Mouse (Mus musculus) liver, embryonic 12.5 days (tissue): ENCODE data around the gene Polr1d. TPM values are rescaled to one million over a fixed set of nuclear protein-coding genes. Genes with fewer than 3 reads are reported as not detected.
A peak's percentile ranks its signal among the peaks of the same experiment; 100 is the strongest.

ENCODE experiments used
- ATAC-seq: fragments of 200-750 bp; cut with Nextera tagmentation; 2 replicates; pipeline ENCODE4 v1.8.0; 2017; ENCODE audit warnings: moderate number of reproducible peaks, mild to moderate bottlenecking, moderate library complexity
- H3K27ac ChIP-seq: fragments of 300-500 bp; sonication (generic); 2 replicates; pipeline ENCODE4 v1.5.1; 2016; ENCODE audit warnings: mild to moderate bottlenecking
- H3K27me3 ChIP-seq: fragments of 300-500 bp; sonication (generic); replicated peaks from 2 replicates; pipeline ENCODE4 v1.6.1; 2016; ENCODE audit warnings: mild to moderate bottlenecking, moderate library complexity
- H3K36me3 ChIP-seq: fragments of 300-500 bp; sonication (generic); 2 replicates; pipeline ENCODE4 v1.6.1; 2016; ENCODE audit warnings: mild to moderate bottlenecking, moderate library complexity
- H3K4me1 ChIP-seq: fragments of 300-500 bp; sonication (generic); 2 replicates; pipeline ENCODE4 v1.6.1; 2016
- H3K4me2 ChIP-seq: fragments of 300-500 bp; sonication (generic); 2 replicates; pipeline ENCODE4 v1.6.1; 2016; ENCODE audit warnings: mild to moderate bottlenecking, moderate library complexity
- H3K4me3 ChIP-seq: fragments of 300-500 bp; sonication (generic); 2 replicates; pipeline ENCODE4 v1.5.1; 2016; ENCODE audit warnings: mild to moderate bottlenecking, moderate library complexity
- H3K9ac ChIP-seq: fragments of 300-500 bp; sonication (generic); 2 replicates; pipeline ENCODE4 v1.6.1; 2016; ENCODE audit warnings: mild to moderate bottlenecking, moderate library complexity
- H3K9me3 ChIP-seq: fragments of 300-500 bp; sonication (generic); replicated peaks from 2 replicates; pipeline ENCODE4 v1.6.1; 2016; ENCODE audit warnings: mild to moderate bottlenecking, moderate library complexity
- WGBS: fragments of 180-500 bp; shearing (Covaris S2); methylation state at CpG from one replicate; pipeline ENCODE4 v1.1.7; 2016; ENCODE audit not compliant: insufficient replicate concordance; 5-methylcytosine and 5-hydroxymethylcytosine counted together
- polyA plus RNA-seq: library from polyadenylated mRNA; unstranded; fragments of >200 nt; fragmentation: Nextera tagmentation; extraction: Ambion mirVana; gene quantifications from 2 replicates; pipeline ENCODE4 v1.2.1, GENCODE M21; 2016

Gene Polr1d
- polyA plus RNA-seq = 116 TPM in 2 replicates

DNA sequence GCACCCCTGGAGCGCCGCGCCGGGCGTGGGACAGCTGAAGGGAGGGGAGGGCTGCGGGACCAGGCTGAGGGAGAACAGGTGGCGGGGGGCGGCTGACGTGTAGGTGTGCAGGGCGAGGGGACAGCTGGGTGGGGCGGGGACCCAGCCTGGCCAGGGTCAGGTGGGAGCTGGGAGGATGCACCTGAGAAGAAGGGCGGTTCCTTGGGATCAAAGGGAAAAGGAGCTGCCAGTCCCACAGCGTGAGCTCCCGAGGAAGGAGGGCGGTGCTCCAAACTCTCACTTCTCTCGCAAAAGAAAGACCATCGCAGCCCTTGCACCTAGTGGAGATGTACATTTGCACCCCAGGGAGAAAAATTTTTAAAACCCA is at the start of gene Polr1d:
Gene Polr1d (plus strand): TSS at position 252 of the 367 bp plus-strand sequence.
- Histone ChIP-seq H3K9me3 (no peaks in the 10 kb centered on the region), H3K4me3 (peak within 1 kb of the TSS; percentile 93), H3K36me3 (peaks cover 30% of the 10 kb centered on the region), H3K27me3 (no peaks in the 10 kb centered on the region), H3K4me1 (peaks cover 54% of the 10 kb centered on the region), H3K9ac (peak within 1 kb of the TSS; percentile 82), H3K4me2 (peak within 1 kb of the TSS; percentile 99), H3K27ac (peak within 1 kb of the TSS; percentile 93)
- peak; percentile 41 for ATAC-seq
- WGBS = under 1% methylated on average over 16 of the region's 17 CpGs

- H3K4me3 ChIP-seq = no peak overlapping the region
- H3K36me3 ChIP-seq = peaks cover 63% of the 10 kb centered on the region
- no peaks in the 10 kb centered on the region for H3K27me3 ChIP-seq
- no peaks in the 10 kb centered on the region for H3K9me3 ChIP-seq
- no peak overlapping the region for H3K4me2 ChIP-seq
- H3K9ac ChIP-seq = no peak overlapping the region
- no peak for ATAC-seq
- H3K4me1 ChIP-seq = no peaks in the 10 kb centered on the region
- H3K27ac ChIP-seq = no peak overlapping the region
- 84% methylated on average over 14 of the region's 14 CpGs for WGBS
Measured at GRCm38 (mm10) chr5:147031281-147031680, 45.6 kb upstream of the Polr1d start.

- Histone ChIP-seq H3K4me2 (no peak overlapping the region), H3K27me3 (no peaks in the 10 kb centered on the region), H3K36me3 (peaks cover 44% of the 10 kb centered on the region), H3K9ac (no peak overlapping the region), H3K9me3 (no peaks in the 10 kb centered on the region), H3K27ac (no peak overlapping the region), H3K4me1 (peaks cover 11% of the 10 kb centered on the region), H3K4me3 (no peak overlapping the region)
- no peak for ATAC-seq
- WGBS = 87% methylated on average over 13 of the region's 13 CpGs
Measured at GRCm38 (mm10) chr5:147033155-147033554, 43.7 kb upstream of the Polr1d start.

DNA sequence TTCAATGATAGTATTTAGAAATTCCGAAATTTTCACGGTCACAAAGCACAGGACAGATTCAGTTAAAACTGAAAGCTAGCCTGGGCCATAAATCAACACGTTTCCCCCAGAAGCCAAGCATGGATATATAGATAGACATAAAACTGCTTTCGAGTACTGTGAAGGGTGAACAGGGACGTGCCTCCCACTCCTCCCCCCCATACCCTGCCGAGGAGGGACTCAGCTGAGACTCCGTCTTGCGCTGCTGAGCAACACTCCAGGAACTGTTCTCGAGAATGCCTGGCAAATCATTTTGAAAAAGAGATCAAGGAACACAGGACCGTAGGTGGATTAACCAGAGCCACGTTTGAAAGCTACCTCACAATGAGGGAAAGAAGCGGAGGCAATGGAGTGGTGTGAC is 42.6 kb upstream of the Polr1d start:
- 79% methylated on average over 12 of the region's 12 CpGs for WGBS
- ATAC-seq = no peak
- peaks cover 33% of the 10 kb centered on the region for H3K36me3 ChIP-seq

GRCm38 (mm10) chr5:147035301-147035700 is 41.5 kb upstream of the Polr1d start:
- Histone ChIP-seq H3K4me3 (no peak overlapping the region), H3K36me3 (peaks cover 38% of the 10 kb centered on the region), H3K4me2 (no peak overlapping the region), H3K9me3 (no peaks in the 10 kb centered on the region), H3K9ac (no peak overlapping the region), H3K4me1 (peaks cover 13% of the 10 kb centered on the region), H3K27me3 (no peaks in the 10 kb centered on the region), H3K27ac (no peak overlapping the region)
- WGBS = 80% methylated on average over 6 of the region's 6 CpGs
- ATAC-seq = no peak

More for the DNA sequence above, 42.6 kb upstream of the Polr1d start:
- H3K9ac ChIP-seq = no peak overlapping the region
- H3K9me3 ChIP-seq = no peaks in the 10 kb centered on the region
- no peak overlapping the region for H3K27ac ChIP-seq
- H3K27me3 ChIP-seq = no peaks in the 10 kb centered on the region
- H3K4me2 ChIP-seq = no peak overlapping the region
- peaks cover 13% of the 10 kb centered on the region for H3K4me1 ChIP-seq
- no peak overlapping the region for H3K4me3 ChIP-seq

- H3K4me3 ChIP-seq = no peak overlapping the region
- H3K36me3 ChIP-seq = peaks cover 37% of the 10 kb centered on the region
- H3K27me3 ChIP-seq = no peaks in the 10 kb centered on the region
- peaks cover 13% of the 10 kb centered on the region for H3K4me1 ChIP-seq
- 61% methylated on average over 10 of the region's 10 CpGs for WGBS
- no peak overlapping the region for H3K4me2 ChIP-seq
- H3K9me3 ChIP-seq = no peaks in the 10 kb centered on the region
- H3K9ac ChIP-seq = no peak overlapping the region
- no peak for ATAC-seq
- no peak overlapping the region for H3K27ac ChIP-seq
Measured at GRCm38 (mm10) chr5:147036028-147036427, 40.8 kb upstream of the Polr1d start.

GRCm38 (mm10) chr5:147036661-147037060 is 40.2 kb upstream of the Polr1d start:
- ATAC-seq = no peak

GRCm38 (mm10) chr5:147037601-147038000 is 39.2 kb upstream of the Polr1d start:
- WGBS = 63% methylated on average over 3 of the region's 3 CpGs
- H3K4me2 ChIP-seq = peak overlapping the region; percentile 10; the same call in 1 of the 2 replicates
- peaks cover 13% of the 10 kb centered on the region for H3K4me1 ChIP-seq
- H3K36me3 ChIP-seq = peaks cover 33% of the 10 kb centered on the region
- ATAC-seq = no peak
- no peak overlapping the region for H3K9ac ChIP-seq
- H3K9me3 ChIP-seq = no peaks in the 10 kb centered on the region
- H3K27ac ChIP-seq = no peak overlapping the region
- H3K27me3 ChIP-seq = no peaks in the 10 kb centered on the region
- H3K4me3 ChIP-seq = no peak overlapping the region

More at GRCm38 (mm10) chr5:147036661-147037060, 40.2 kb upstream of the Polr1d start:
- Histone ChIP-seq H3K4me2 (no peak overlapping the region), H3K4me1 (peaks cover 13% of the 10 kb centered on the region), H3K9me3 (no peaks in the 10 kb centered on the region), H3K36me3 (peaks cover 37% of the 10 kb centered on the region), H3K9ac (no peak overlapping the region), H3K27me3 (no peaks in the 10 kb centered on the region), H3K27ac (no peak overlapping the region), H3K4me3 (no peak overlapping the region)
- 76% methylated on average over 5 of the region's 5 CpGs for WGBS

DNA sequence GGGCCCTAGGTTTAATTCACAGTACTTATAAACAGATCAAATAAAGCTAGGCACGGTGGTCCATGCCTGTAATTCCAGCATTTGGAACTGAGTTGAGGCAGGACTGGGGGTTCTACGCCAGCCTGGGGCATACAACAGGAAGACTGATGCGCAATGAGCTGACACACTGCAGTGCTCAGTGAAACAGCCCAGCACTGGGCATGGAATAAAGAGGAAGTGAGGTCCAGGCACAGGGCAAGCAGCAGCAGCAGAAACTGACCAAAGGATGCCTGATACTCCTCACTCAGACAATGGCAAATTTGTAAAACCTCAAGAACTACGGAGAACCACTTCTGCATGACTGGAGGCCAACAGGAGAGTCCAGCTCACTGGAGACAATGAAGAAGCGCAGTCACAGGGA is 37.5 kb upstream of the Polr1d start:
- no peaks in the 10 kb centered on the region for H3K9me3 ChIP-seq
- H3K27me3 ChIP-seq = no peaks in the 10 kb centered on the region
- H3K4me3 ChIP-seq = no peak overlapping the region
- H3K4me2 ChIP-seq = no peak overlapping the region
- no peak for ATAC-seq
- 63% methylated on average over 5 of the region's 5 CpGs for WGBS
- no peak overlapping the region for H3K27ac ChIP-seq
- peaks cover 26% of the 10 kb centered on the region for H3K36me3 ChIP-seq
- H3K4me1 ChIP-seq = peaks cover 13% of the 10 kb centered on the region
- no peak overlapping the region for H3K9ac ChIP-seq

DNA sequence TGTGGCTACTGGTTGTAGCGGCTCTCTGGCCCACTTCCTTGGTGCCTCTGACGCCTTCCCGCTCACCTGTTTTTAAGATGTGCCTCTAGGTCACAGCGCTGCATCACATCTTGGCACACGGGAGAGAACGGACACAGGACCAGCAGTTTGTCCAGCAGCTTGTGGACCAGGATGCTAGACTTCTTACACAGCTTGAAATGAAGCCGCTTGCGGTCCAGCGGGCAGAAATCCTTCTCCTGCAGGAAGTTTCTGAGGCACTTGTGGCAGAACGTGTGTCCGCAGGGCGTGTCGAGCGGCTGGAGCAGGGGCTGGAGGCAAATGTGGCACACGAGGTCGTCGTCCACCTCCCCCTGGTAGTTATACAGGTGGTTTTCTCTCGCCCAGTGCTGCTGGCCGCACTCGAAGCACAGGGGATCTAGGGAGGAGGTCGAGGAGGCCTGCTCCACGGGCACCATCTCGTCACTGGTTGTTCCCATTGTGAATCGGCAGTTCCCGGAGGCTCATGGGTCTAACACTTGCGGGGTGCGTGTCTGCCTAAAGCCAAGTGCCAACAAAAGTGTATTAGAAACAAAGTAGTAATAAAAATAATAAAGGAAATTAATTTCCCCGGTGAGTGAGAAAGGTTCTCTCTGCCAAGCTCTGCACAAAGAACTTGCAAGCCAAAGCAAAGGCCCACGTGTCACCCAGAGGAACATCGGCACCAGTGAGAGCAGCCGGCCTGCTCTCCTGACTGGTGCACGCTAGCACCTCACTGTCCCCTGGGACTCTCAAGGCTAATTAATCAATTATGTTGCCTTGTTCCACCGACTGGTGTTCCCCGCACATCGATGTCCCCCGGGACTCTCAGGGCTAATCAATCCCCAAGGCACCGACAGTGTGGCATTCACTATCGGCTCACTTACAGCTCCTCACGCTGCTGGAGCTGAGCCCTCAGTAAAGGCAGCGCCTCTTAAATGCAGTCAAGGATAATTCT is 34.6 kb upstream of the Polr1d start:
- Histone ChIP-seq H3K9me3 (no peaks in the 10 kb centered on the region), H3K9ac (no peak overlapping the region), H3K27me3 (no peaks in the 10 kb centered on the region), H3K4me2 (no peak overlapping the region), H3K4me3 (no peak overlapping the region), H3K36me3 (peaks cover 26% of the 10 kb centered on the region), H3K4me1 (peaks cover 10% of the 10 kb centered on the region), H3K27ac (no peak overlapping the region)
- 84% methylated on average over 40 of the region's 40 CpGs for WGBS
- no peak for ATAC-seq

DNA sequence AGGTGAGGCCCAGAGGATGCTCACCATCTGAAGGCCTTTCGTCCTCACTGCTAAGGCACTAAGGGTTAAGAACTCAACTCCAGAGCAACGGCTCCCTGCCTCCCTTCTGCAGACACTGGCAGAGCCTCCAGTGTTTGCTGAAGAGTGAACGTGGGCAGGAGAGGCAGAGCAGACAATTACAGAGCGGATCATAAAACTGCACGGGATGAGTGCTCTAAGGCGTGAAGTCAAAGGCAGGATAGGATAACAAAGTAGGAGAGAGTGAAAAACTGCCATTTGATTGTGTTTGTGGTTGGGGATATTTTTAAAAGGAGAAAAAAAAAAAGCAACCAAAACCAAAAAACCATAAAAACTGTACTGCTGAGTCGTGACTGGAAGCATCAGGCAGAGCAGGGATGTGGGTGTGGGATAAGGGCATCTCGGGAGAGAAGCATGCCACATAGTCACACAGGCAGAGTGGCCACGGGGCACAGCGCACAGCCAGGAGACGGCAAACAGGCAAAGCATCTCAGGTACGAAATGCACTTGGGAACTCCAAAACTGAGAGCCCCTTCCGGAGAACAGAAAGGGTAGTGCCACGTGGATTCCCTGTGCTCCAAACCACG is 33.5 kb upstream of the Polr1d start:
- Histone ChIP-seq H3K27ac (no peak overlapping the region), H3K9me3 (no peaks in the 10 kb centered on the region), H3K36me3 (peaks cover 26% of the 10 kb centered on the region), H3K4me3 (no peak overlapping the region), H3K27me3 (no peaks in the 10 kb centered on the region), H3K4me2 (no peak overlapping the region), H3K9ac (no peak overlapping the region), H3K4me1 (peaks cover under 1% of the 10 kb centered on the region; the same call in 1 of the 2 replicates)
- no peak for ATAC-seq
- WGBS = 73% methylated on average over 15 of the region's 15 CpGs

- peaks cover 18% of the 10 kb centered on the region for H3K36me3 ChIP-seq
- peaks cover 9% of the 10 kb centered on the region for H3K4me1 ChIP-seq
- WGBS = 75% methylated on average over 10 of the region's 11 CpGs
- H3K9me3 ChIP-seq = no peaks in the 10 kb centered on the region
- no peak overlapping the region for H3K4me3 ChIP-seq
- no peaks in the 10 kb centered on the region for H3K27me3 ChIP-seq
- H3K27ac ChIP-seq = no peak overlapping the region
- H3K4me2 ChIP-seq = no peak overlapping the region
- no peak overlapping the region for H3K9ac ChIP-seq
- ATAC-seq = no peak
Measured at GRCm38 (mm10) chr5:147045311-147045710, 31.5 kb upstream of the Polr1d start.
